Mouse (Mus musculus) forelimb bud, embryonic 11.5 days (tissue): ENCODE measurements around the gene Tmbim4.
A peak's percentile ranks its signal among the peaks of the same experiment; 100 is the strongest.
"Not testable (repeated sequence)": the region's sequence is repeated elsewhere in the genome, so short reads cannot be mapped to it uniquely, and the experiment has no call there.

Experiments
- DNase-seq: peaks from one replicate; pipeline ENCODE4 v3.0.0-alpha.2; 2012; ENCODE audit warnings: low read depth, low spot score

The Tmbim4 gene

GRCm38 (mm10) chr10:120197061-120197835, 4.1 kb upstream of the Tmbim4 start:
- no peak for DNase-seq

- DNase-seq, result peak; percentile 84
Observed at GRCm38 (mm10) chr10:120201961-120202402, 592 bp downstream of the Tmbim4 start, which contains the start of gene Irak3. TSS of gene Irak3 (minus strand) at chr10:120202130.

- no peak for DNase-seq
Observed at GRCm38 (mm10) chr10:120202467-120203250, 1.3 kb downstream of the Tmbim4 start.

GRCm38 (mm10) chr10:120204591-120205210, 3.3 kb downstream of the Tmbim4 start:
- DNase-seq, result no peak

- no peak for DNase-seq
Observed at GRCm38 (mm10) chr10:120208015-120208414, 6.6 kb downstream of the Tmbim4 start.

- DNase-seq, result peak; percentile 85
Observed at GRCm38 (mm10) chr10:120208575-120209538, 7.5 kb downstream of the Tmbim4 start.

GRCm38 (mm10) chr10:120209539-120209925, 8.1 kb downstream of the Tmbim4 start:
- DNase-seq, result no peak

GRCm38 (mm10) chr10:120210096-120210495, 8.7 kb downstream of the Tmbim4 start:
- no peak for DNase-seq

GRCm38 (mm10) chr10:120217099-120217498, 15.7 kb downstream of the Tmbim4 start:
- DNase-seq, result not testable (repeated sequence)

GRCm38 (mm10) chr10:120218996-120219395, 17.6 kb downstream of the Tmbim4 start:
- no peak for DNase-seq

- no peak for DNase-seq
Observed at GRCm38 (mm10) chr10:120219578-120220359, 18.4 kb downstream of the Tmbim4 start.

- no peak for DNase-seq
Observed at GRCm38 (mm10) chr10:120220776-120221175, 19.4 kb downstream of the Tmbim4 start.

GRCm38 (mm10) chr10:120226871-120227661, 25.7 kb downstream of the Tmbim4 start, which contains the start of gene Llph:
TSS of gene Llph (plus strand) at chr10:120227070.
- DNase-seq, result peak; percentile 74

- peak; percentile 70 for DNase-seq
Observed at GRCm38 (mm10) chr10:120231718-120232117, 30.3 kb downstream of the Tmbim4 start.

GRCm38 (mm10) chr10:120233655-120234367, 32.4 kb downstream of the Tmbim4 start:
- DNase-seq, result peak; percentile 81

GRCm38 (mm10) chr10:120236855-120237254, 35.5 kb downstream of the Tmbim4 start:
- no peak for DNase-seq

- no peak for DNase-seq
Observed at GRCm38 (mm10) chr10:120238241-120238640, 36.9 kb downstream of the Tmbim4 start.

- no peak for DNase-seq
Observed at GRCm38 (mm10) chr10:120239476-120239875, 38.1 kb downstream of the Tmbim4 start.

GRCm38 (mm10) chr10:120242421-120242820, 41.0 kb downstream of the Tmbim4 start:
- no peak for DNase-seq
